Mouse (Mus musculus): ENCODE results near the gene Ncapd2. TPM values are rescaled to one million over a fixed set of nuclear protein-coding genes. Genes with fewer than 3 reads are reported as not detected.

Ncapd2 gene
- polyA plus RNA-seq, 1 experiment, result 84.6 TPM

GRCm38 (mm10) chr6:125168086-125168485 is 23.4 kb downstream of the Ncapd2 start:
- peaks cover 10% of the 10 kb centered on the region; the same call in 1 of the 2 replicates for H3K4me1 ChIP-seq (ENCODE audit: control insufficient read depth, insufficient read depth, insufficient read length)

DNA sequence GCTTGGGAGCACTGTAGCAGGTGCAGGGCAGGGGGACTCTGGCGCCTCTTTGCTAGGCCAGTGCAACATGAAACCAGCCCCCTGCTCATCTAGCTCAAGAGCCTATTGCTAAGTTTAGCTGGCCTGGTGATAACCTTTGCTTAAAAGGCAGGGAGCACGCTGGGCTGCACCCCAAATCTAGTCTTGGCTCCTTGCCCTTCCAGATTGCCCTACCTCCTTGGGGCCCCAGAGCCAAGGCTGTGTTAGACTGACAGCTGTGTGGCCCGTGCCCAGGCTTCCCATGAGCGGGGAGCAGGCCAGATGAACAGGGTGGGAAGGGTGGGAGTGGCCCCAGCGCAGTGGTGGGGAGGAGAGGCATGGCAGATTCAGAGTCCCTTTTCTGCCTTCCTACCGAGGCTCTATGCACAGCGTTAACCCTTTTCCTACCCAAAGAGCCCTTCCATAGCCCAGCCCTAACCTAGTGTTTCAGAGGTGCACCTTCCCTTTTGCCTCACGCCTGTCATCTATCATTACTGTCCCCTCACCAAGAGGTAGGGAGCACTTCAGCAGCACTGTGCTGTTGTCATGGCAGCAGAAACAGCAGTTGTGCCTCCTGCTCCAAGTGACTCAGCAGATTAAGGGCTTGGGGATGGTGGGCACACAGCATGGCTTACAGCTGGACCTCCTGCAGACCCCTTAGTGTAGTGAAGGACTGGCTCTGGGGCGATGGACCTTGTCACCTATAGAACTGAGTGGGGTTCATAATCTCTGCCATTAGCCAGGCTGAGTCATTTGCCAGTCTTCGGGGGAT is 24.4 kb downstream of the Ncapd2 start:
- WGBS, result 58% methylated on average over 10 of the region's 10 CpGs
- Histone ChIP-seq H3K4me1 (ENCODE audit: control insufficient read depth, insufficient read depth, insufficient read length) (peaks cover 10% of the 10 kb centered on the region; the same call in 1 of the 2 replicates), H3K27ac (ENCODE audit: insufficient read depth, low read length) (no peak overlapping the region), H3K4me3 (ENCODE audit: extremely low read depth, insufficient read depth, insufficient read length) (no peak overlapping the region), H3K27me3 (ENCODE audit: control insufficient read depth, insufficient read depth, low read length) (no peaks in the 10 kb centered on the region), H3K36me3 (ENCODE audit: control insufficient read depth, insufficient read depth, low read length) (peaks cover 10% of the 10 kb centered on the region)
- DNase-seq (ENCODE audit: low read depth in 1 of 2, low spot score in 2 of 2), result no peak
- TF ChIP-seq CTCF (IDR thresholded peaks at IDR 0.05; ENCODE audit: extremely low read depth, insufficient read depth, insufficient read length, insufficient replicate concordance) (no peak), POLR2A (IDR thresholded peaks at IDR 0.05; ENCODE audit: low read depth, low read length) (no peak)

More at GRCm38 (mm10) chr6:125168086-125168485, 23.4 kb downstream of the Ncapd2 start:
- TF ChIP-seq CTCF (IDR thresholded peaks at IDR 0.05; ENCODE audit: extremely low read depth, insufficient read depth, insufficient read length, insufficient replicate concordance) (no peak), POLR2A (IDR thresholded peaks at IDR 0.05; ENCODE audit: low read depth, low read length) (no peak)
- Histone ChIP-seq H3K27me3 (ENCODE audit: control insufficient read depth, insufficient read depth, low read length) (no peaks in the 10 kb centered on the region), H3K4me3 (ENCODE audit: extremely low read depth, insufficient read depth, insufficient read length) (no peak overlapping the region), H3K27ac (ENCODE audit: insufficient read depth, low read length) (no peak overlapping the region), H3K36me3 (ENCODE audit: control insufficient read depth, insufficient read depth, low read length) (peaks cover 12% of the 10 kb centered on the region)
- no peak for DNase-seq (ENCODE audit: low read depth in 1 of 2, low spot score in 2 of 2)
- WGBS, result 96% methylated on average over 14 of the region's 14 CpGs

DNA sequence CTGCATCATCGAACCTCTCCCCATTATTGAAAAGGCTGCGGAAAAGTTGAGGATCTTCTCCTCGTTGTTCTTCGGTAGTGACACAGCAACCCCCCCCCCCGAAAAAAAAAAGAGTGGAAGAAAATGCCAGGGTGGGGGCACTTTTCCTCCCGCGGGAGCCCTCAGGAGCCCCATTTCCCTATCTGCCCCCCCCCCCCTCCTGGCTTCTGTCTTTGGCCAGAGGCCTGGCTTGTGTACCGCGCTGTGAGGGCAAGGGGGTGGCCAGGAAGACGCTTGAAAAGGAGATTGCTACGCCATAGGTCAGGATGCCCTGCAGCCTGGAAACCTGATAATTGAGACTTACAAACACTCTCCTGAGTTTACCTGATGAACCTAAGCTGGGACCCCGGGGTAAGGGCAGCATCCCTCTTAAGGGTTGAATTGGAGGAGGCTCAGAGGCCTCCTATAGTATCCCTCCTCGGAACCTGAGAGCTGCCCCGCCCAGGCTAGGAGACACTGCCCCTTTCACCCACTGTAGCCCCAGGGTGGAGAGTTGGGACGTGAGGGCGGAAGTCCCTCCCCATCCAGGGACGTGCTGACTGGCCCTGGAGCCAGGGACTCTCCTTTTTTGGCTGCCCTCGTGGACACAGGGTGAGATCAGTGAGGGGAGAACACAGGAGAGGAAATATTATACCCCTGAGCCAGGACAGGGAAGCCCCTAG is 25.3 kb downstream of the Ncapd2 start, which contains the start of gene Gapdh:
TSS of gene Gapdh (minus strand) at position 417 of the 701 bp plus-strand sequence.
- 6% methylated on average over 18 of the region's 18 CpGs for WGBS
- H3K36me3 ChIP-seq (ENCODE audit: control insufficient read depth, insufficient read depth, low read length), result peaks cover 13% of the 10 kb centered on the region

DNA sequence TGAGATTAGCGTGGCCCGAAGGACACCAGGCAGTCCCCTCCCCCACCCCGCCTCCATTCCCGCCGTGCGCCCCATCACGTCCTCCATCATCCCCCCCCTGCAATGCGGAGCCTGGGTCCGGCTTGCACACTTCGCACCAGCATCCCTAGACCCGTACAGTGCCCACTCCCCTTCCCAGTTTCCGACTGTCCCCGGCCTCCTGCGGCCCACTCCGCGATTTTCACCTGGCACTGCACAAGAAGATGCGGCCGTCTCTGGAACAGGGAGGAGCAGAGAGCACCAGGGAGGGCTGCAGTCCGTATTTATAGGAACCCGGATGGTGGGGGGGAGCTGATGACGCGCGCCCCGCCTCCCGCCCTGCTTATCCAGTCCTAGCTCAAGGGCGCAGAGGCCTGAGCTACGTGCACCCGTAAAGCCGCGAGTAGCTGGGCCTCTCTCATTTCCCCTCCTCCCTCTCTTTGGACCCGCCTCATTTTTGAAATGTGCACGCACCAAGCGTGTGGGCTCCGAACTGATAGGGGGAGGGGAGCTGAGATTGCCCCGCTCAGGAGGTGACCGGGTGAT is 26.1 kb downstream of the Ncapd2 start:
- H3K27ac ChIP-seq (ENCODE audit: insufficient read depth, low read length), result peak overlapping the region; percentile 67
- TF ChIP-seq CTCF (IDR thresholded peaks at IDR 0.05; ENCODE audit: extremely low read depth, insufficient read depth, insufficient read length, insufficient replicate concordance) (no peak), POLR2A (IDR thresholded peaks at IDR 0.05; ENCODE audit: low read depth, low read length) (peak; percentile 98)
- DNase-seq (ENCODE audit: low read depth in 1 of 2, low spot score in 2 of 2), result peak; percentile 90 to 94
- peak overlapping the region; percentile 87 for H3K4me3 ChIP-seq (ENCODE audit: extremely low read depth, insufficient read depth, insufficient read length)
- H3K4me1 ChIP-seq (ENCODE audit: control insufficient read depth, insufficient read depth, insufficient read length), result peaks cover 10% of the 10 kb centered on the region; the same call in 1 of the 2 replicates
- no peaks in the 10 kb centered on the region for H3K27me3 ChIP-seq (ENCODE audit: control insufficient read depth, insufficient read depth, low read length)
- WGBS, result under 1% methylated on average over 36 of the region's 36 CpGs
- peaks cover 16% of the 10 kb centered on the region for H3K36me3 ChIP-seq (ENCODE audit: control insufficient read depth, insufficient read depth, low read length)

More for the DNA sequence above, 25.3 kb downstream of the Ncapd2 start, which contains the start of gene Gapdh:
- Histone ChIP-seq H3K4me1 (ENCODE audit: control insufficient read depth, insufficient read depth, insufficient read length) (peaks cover 10% of the 10 kb centered on the region; the same call in 1 of the 2 replicates), H3K4me3 (ENCODE audit: extremely low read depth, insufficient read depth, insufficient read length) (peak within 1 kb of the TSS; percentile 87), H3K27ac (ENCODE audit: insufficient read depth, low read length) (peak within 1 kb of the TSS; percentile 67), H3K27me3 (ENCODE audit: control insufficient read depth, insufficient read depth, low read length) (no peaks in the 10 kb centered on the region)
- TF ChIP-seq POLR2A (IDR thresholded peaks at IDR 0.05; ENCODE audit: low read depth, low read length), result no peak
- no peak for TF ChIP-seq CTCF (IDR thresholded peaks at IDR 0.05; ENCODE audit: extremely low read depth, insufficient read depth, insufficient read length, insufficient replicate concordance)
- no peak for DNase-seq (ENCODE audit: low read depth in 1 of 2, low spot score in 2 of 2)

DNA sequence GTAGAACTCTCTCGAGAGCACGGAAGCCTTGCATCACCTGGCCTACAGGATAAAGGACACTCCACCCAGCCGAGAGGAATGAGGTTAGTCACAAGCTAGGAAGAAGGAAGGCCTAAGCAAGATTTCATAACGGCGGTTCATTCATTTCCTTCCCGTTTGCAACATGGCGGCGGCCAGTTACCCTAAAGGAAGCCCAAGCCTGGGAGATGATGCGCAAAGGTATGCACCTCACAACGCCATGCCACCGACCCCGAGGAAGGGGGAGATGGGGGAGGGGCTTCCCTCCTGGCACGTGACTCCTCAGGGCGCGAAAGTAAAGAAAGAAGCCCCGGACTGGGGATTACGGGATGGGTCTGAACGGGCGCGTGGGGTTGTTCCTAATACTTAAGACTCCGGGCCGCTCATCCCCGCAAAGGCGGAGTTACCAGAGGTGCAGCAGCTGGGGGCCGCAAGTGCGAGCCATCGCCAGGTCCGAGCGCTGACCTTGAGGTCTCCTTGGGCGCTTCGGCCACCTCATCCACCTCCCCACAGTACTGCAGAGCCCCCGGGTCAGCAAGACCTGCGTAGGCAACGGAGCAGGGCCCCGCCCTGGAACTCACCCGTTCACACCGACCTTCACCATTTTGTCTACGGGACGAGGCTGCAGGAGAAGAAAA is 26.7 kb downstream of the Ncapd2 start:
- Histone ChIP-seq H3K4me3 (ENCODE audit: extremely low read depth, insufficient read depth, insufficient read length) (peak overlapping the region; percentile 87), H3K36me3 (ENCODE audit: control insufficient read depth, insufficient read depth, low read length) (peaks cover 19% of the 10 kb centered on the region), H3K27ac (ENCODE audit: insufficient read depth, low read length) (peak overlapping the region; percentile 67), H3K27me3 (ENCODE audit: control insufficient read depth, insufficient read depth, low read length) (no peaks in the 10 kb centered on the region), H3K4me1 (ENCODE audit: control insufficient read depth, insufficient read depth, insufficient read length) (peaks cover 10% of the 10 kb centered on the region; the same call in 1 of the 2 replicates)
- TF ChIP-seq POLR2A (IDR thresholded peaks at IDR 0.05; ENCODE audit: low read depth, low read length), result no peak
- no peak for TF ChIP-seq CTCF (IDR thresholded peaks at IDR 0.05; ENCODE audit: extremely low read depth, insufficient read depth, insufficient read length, insufficient replicate concordance)
- under 1% methylated on average over 39 of the region's 39 CpGs for WGBS
- peak; percentile 32 to 45 for DNase-seq (ENCODE audit: low read depth in 1 of 2, low spot score in 2 of 2)

Measured in spleen, adult 2 months (tissue).